Mouse (Mus musculus) heart, adult 2 months (tissue): ENCODE measurements around the gene Tcaim. TPM values are rescaled to one million over a fixed set of nuclear protein-coding genes. Genes with fewer than 3 reads are reported as not detected.
A peak's percentile ranks its signal among the peaks of the same experiment; 100 is the strongest.
"Not testable (repeated sequence)": the region's sequence is repeated elsewhere in the genome, so short reads cannot be mapped to it uniquely, and the experiment has no call there.

Experiments used
- DNase-seq, 2 experiments: peaks; one replicate each; pipeline ENCODE4 v3.0.0; 2021
- H3K27ac ChIP-seq: fragments of 200-600 bp; 2 replicates; pipeline ENCODE4 v1.8.1; 2022
- H3K27me3 ChIP-seq: fragments of 200-500 bp; 2 replicates; pipeline ENCODE4 v1.6.1; 2012; ENCODE audit warnings: mild to moderate bottlenecking, low read length, inconsistent platforms, mixed read lengths; ENCODE audit not compliant: control insufficient read depth, insufficient read depth
- H3K36me3 ChIP-seq: fragments of 200-500 bp; 2 replicates; pipeline ENCODE4 v1.6.1; 2012; ENCODE audit warnings: low read length, inconsistent platforms; ENCODE audit not compliant: control insufficient read depth, insufficient read depth
- H3K4me1 ChIP-seq: fragments of 200-500 bp; 2 replicates; pipeline ENCODE4 v1.6.1; 2011; ENCODE audit warnings: low read length; ENCODE audit not compliant: control insufficient read depth, insufficient read depth
- H3K4me3 ChIP-seq: fragments of 200-600 bp; 2 replicates; pipeline ENCODE4 v1.8.1; 2022
- H3K79me2 ChIP-seq: fragments of 200-500 bp; replicated peaks from 2 replicates; pipeline ENCODE4 v1.6.1; 2012; ENCODE audit warnings: mild to moderate bottlenecking, inconsistent platforms, low read length, moderate library complexity, mixed read lengths; ENCODE audit not compliant: control insufficient read depth, insufficient read depth
- H3K9ac ChIP-seq: fragments of 200-500 bp; 2 replicates; pipeline ENCODE4 v1.6.1; 2012; ENCODE audit warnings: low read depth, mild to moderate bottlenecking, control low read depth, inconsistent platforms, low read length, mixed read lengths
- CTCF ChIP-seq: fragments of 200-600 bp; IDR thresholded peaks from 2 replicates; pipeline ENCODE4 v1.8.1; 2022; ENCODE audit warnings: antibody characterized with exemption, mild to moderate bottlenecking, moderate library complexity
- EP300 ChIP-seq: fragments of 200-500 bp; IDR thresholded peaks from 2 replicates; pipeline ENCODE4 v1.6.1; 2011; ENCODE audit warnings: low read depth, low read length, control low read depth; ENCODE audit not compliant: insufficient read depth
- POLR2A ChIP-seq: fragments of 200-500 bp; IDR thresholded peaks from 2 replicates; pipeline ENCODE4 v1.6.1; 2011; ENCODE audit warnings: mild to moderate bottlenecking, low read depth, low read length, control low read depth; ENCODE audit not compliant: insufficient read depth
- WGBS: fragments of 180-500 bp; shearing (Covaris S2); methylation state at CpG from one replicate; pipeline ENCODE4 v1.1.7; 2018; 5-methylcytosine and 5-hydroxymethylcytosine counted together
- intact Hi-C: fragments of 180-260 bp; cut with DNase I; formaldehyde crosslinking; loops from one replicate; pipeline ENCODE4 v1.15.1; 2025
- polyA plus RNA-seq: library from polyadenylated mRNA; depleted of rRNA; stranded (reverse); fragments of >200 nt; gene quantifications from 2 replicates; pipeline ENCODE4 v1.2.3, GENCODE M21; 2012
- total RNA-seq, 2 experiments: library from RNA; stranded (reverse); gene quantifications; 2 replicates each; pipeline ENCODE4 v1.2.3; 2021

Tcaim gene
- total and polyA plus RNA-seq, 3 experiments: 20.4 to 56.5 (median 46.9) TPM

DNA sequence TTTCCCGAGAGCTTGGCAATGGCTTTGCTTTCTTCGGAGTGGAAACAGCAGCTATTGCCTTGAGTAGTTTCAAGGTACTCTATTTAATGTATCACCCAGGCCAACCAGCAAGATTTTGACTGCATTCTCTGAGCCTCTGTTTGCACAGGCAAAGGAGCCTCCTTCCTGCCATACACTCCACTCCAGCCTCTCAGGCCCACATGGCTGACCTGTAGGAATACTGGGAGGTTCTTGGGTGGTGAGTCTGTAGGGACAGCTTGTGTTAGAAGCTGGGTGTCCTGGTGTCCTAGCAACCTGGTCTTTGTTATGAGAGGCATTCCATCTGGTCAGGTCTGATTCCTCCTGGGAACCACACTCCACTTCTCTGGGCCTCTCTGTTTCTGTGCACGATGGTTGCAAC, 38.4 kb downstream of the Tcaim start, which contains the start of gene Gm35549:
Gene Gm35549 (minus strand): TSS at position 276 of the 400 bp plus-strand sequence.
- no peak within 1 kb of the TSS for H3K27ac ChIP-seq
- H3K79me2 ChIP-seq: no peaks in the 10 kb centered on the region
- no peak within 1 kb of the TSS for H3K4me3 ChIP-seq
- peaks cover 10% of the 10 kb centered on the region; the same call in 1 of the 2 replicates for H3K36me3 ChIP-seq
- H3K27me3 ChIP-seq: no peaks in the 10 kb centered on the region
- 76% methylated on average over 3 of the region's 3 CpGs for WGBS
- no peak for TF ChIP-seq POLR2A
- TF ChIP-seq EP300: no peak
- no peak for TF ChIP-seq CTCF
- DNase-seq: no peak
- H3K9ac ChIP-seq: no peak within 1 kb of the TSS
- intact Hi-C loops: no loop called here
- no peaks in the 10 kb centered on the region; the same call in none of the 2 replicates for H3K4me1 ChIP-seq

DNA sequence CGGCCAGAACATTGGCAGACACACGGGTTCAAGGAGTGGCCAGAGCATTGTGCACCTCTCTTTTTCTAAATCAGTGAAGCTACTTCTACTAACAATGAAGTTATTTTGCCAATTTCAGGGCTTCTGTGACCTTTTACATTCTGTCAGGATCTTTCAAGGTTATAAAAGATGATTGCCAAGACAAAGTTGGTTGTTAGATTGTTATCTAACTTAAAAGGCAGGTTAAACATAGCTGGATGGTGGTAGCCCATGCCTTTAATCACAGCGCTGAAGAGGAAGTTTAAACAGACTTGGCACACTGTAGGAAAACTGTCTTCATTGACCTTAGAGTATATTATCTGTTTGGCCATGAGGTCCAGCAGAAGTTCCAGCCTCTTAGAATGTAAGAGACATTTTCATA, 40.3 kb downstream of the Tcaim start:
- TF ChIP-seq EP300: no peak
- TF ChIP-seq CTCF: no peak
- TF ChIP-seq POLR2A: no peak

GRCm38 (mm10) chr9:122846156-122846555, 40.8 kb downstream of the Tcaim start:
- DNase-seq: peak; percentile 55 to 71
- intact Hi-C loops: no loop called here
- TF ChIP-seq POLR2A (no peak), EP300 (0 out of 2 replicates have a peak, but pooled peaks have one; percentile 49), CTCF (no peak)
- H3K4me1 ChIP-seq: no peaks in the 10 kb centered on the region; the same call in none of the 2 replicates
- H3K79me2 ChIP-seq: no peaks in the 10 kb centered on the region
- peaks cover 16% of the 10 kb centered on the region for H3K36me3 ChIP-seq
- H3K9ac ChIP-seq: no peak overlapping the region
- H3K27ac ChIP-seq: peak overlapping the region; percentile 49
- H3K27me3 ChIP-seq: no peaks in the 10 kb centered on the region
- no peak overlapping the region for H3K4me3 ChIP-seq

More for the DNA sequence above, 40.3 kb downstream of the Tcaim start:
- peak overlapping the region; percentile 46 for H3K27ac ChIP-seq
- H3K27me3 ChIP-seq: no peaks in the 10 kb centered on the region
- no peaks in the 10 kb centered on the region for H3K79me2 ChIP-seq
- intact Hi-C loops: no loop called here
- 74% methylated on average over 3 of the region's 3 CpGs for WGBS
- H3K4me1 ChIP-seq: no peaks in the 10 kb centered on the region; the same call in none of the 2 replicates
- H3K4me3 ChIP-seq: no peak overlapping the region
- H3K9ac ChIP-seq: no peak overlapping the region
- peaks cover 15% of the 10 kb centered on the region for H3K36me3 ChIP-seq
- DNase-seq: no peak

- H3K9ac ChIP-seq, H3K4me1 ChIP-seq, H3K79me2 ChIP-seq, H3K4me3 ChIP-seq, H3K27me3 ChIP-seq, DNase-seq, intact Hi-C loops: not testable (repeated sequence)
- 45% methylated on average over 8 of the region's 8 CpGs for WGBS
- Histone ChIP-seq H3K36me3 (peaks cover 27% of the 10 kb centered on the region), H3K27ac (peak overlapping the region; percentile 59)
Observed at GRCm38 (mm10) chr9:122847811-122848311, 42.5 kb downstream of the Tcaim start.

DNA sequence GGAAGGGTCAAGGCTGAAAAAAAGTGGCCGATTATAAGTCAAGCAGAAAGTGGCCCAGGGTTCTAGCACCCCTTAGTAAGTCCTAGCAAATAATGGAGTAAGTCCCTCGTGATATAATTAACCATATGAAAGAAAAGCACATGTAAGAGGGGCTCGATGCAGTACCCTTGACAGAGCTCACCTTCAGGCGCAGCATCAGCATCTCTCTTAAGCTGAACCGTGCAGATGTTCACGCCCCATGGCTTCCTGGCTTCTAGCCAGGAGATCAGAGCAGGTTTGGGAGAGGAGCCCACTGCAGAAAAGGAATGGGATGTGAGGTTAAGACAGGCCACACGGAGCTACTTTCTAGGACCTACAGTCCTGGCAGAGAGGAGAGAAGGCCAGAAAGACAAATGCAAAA, 49.2 kb downstream of the Tcaim start:
- WGBS: 80% methylated on average over 7 of the region's 7 CpGs
- TF ChIP-seq POLR2A (no peak), EP300 (no peak), CTCF (no peak)
- Histone ChIP-seq H3K36me3 (peaks cover 55% of the 10 kb centered on the region), H3K27me3 (no peaks in the 10 kb centered on the region), H3K79me2 (no peaks in the 10 kb centered on the region), H3K4me3 (no peak overlapping the region), H3K27ac (peak overlapping the region; percentile 48), H3K9ac (no peak overlapping the region), H3K4me1 (peaks cover 1% of the 10 kb centered on the region; the same call in 1 of the 2 replicates)
- intact Hi-C loops: loop anchor here (5.0 kb wide), 1 partner anchor 47 kb away; the partner anchor contains the start of gene Tcaim
- DNase-seq: no peak

- DNase-seq, H3K79me2 ChIP-seq, H3K27ac ChIP-seq, H3K27me3 ChIP-seq, H3K4me3 ChIP-seq, H3K9ac ChIP-seq, H3K4me1 ChIP-seq, intact Hi-C loops: not testable (repeated sequence)
- 36% methylated on average over 3 of the region's 7 CpGs for WGBS
- H3K36me3 ChIP-seq: peaks cover 55% of the 10 kb centered on the region
Observed at GRCm38 (mm10) chr9:122855141-122855540, 49.8 kb downstream of the Tcaim start.
